Mouse (Mus musculus) limb, embryonic 15.5 days (tissue): Measurements from ENCODE around the gene 1700067K01Rik. TPM values are rescaled to one million over a fixed set of nuclear protein-coding genes. Genes with fewer than 3 reads are reported as not detected.
A peak's percentile ranks its signal among the peaks of the same experiment; 100 is the strongest.
"Not testable (repeated sequence)": the region's sequence is repeated elsewhere in the genome, so short reads cannot be mapped to it uniquely, and the experiment has no call there.

Source experiments
- ATAC-seq: fragments of 200-750 bp; cut with Nextera tagmentation; 2 replicates; pipeline ENCODE4 v1.8.0; 2017; ENCODE audit warnings: low read depth, moderate TSS enrichment; ENCODE audit not compliant: insufficient number of reproducible peaks, low FRiP score, low TSS enrichment
- H3K27ac ChIP-seq: fragments of 300-500 bp; sonication (generic); 2 replicates; pipeline ENCODE4 v1.5.1; 2015; ENCODE audit warnings: moderate library complexity, mild to moderate bottlenecking, inconsistent platforms
- H3K27me3 ChIP-seq: fragments of 300-500 bp; sonication (generic); 2 replicates; pipeline ENCODE4 v1.6.1; 2015; ENCODE audit warnings: inconsistent platforms
- H3K36me3 ChIP-seq: fragments of 300-500 bp; sonication (generic); 2 replicates; pipeline ENCODE4 v1.6.1; 2015; ENCODE audit warnings: inconsistent platforms
- H3K4me1 ChIP-seq: fragments of 300-500 bp; sonication (generic); 2 replicates; pipeline ENCODE4 v1.6.1; 2015; ENCODE audit warnings: inconsistent platforms
- H3K4me2 ChIP-seq: fragments of 300-500 bp; sonication (generic); 2 replicates; pipeline ENCODE4 v1.6.1; 2015; ENCODE audit warnings: mild to moderate bottlenecking, inconsistent platforms
- H3K4me3 ChIP-seq: fragments of 300-500 bp; sonication (generic); 2 replicates; pipeline ENCODE4 v1.5.1; 2015; ENCODE audit warnings: mild to moderate bottlenecking, inconsistent platforms
- H3K9ac ChIP-seq: fragments of 300-500 bp; sonication (generic); 2 replicates; pipeline ENCODE4 v1.6.1; 2015; ENCODE audit warnings: inconsistent platforms
- H3K9me3 ChIP-seq: fragments of 300-500 bp; sonication (generic); 2 replicates; pipeline ENCODE4 v1.6.1; 2016; ENCODE audit warnings: inconsistent platforms
- WGBS: fragments of 180-500 bp; shearing (Covaris S2); methylation state at CpG from one replicate; pipeline ENCODE4 v1.1.7; 2015; 5-methylcytosine and 5-hydroxymethylcytosine counted together
- polyA plus RNA-seq: library from polyadenylated mRNA; unstranded; fragments of >200 nt; fragmentation: Nextera tagmentation; extraction: Ambion mirVana; gene quantifications from 2 replicates; pipeline ENCODE4 v1.2.1, GENCODE M21; 2015

The 1700067K01Rik gene
- polyA plus RNA-seq, 1 experiment from 2014 or later = 1.00 TPM

DNA sequence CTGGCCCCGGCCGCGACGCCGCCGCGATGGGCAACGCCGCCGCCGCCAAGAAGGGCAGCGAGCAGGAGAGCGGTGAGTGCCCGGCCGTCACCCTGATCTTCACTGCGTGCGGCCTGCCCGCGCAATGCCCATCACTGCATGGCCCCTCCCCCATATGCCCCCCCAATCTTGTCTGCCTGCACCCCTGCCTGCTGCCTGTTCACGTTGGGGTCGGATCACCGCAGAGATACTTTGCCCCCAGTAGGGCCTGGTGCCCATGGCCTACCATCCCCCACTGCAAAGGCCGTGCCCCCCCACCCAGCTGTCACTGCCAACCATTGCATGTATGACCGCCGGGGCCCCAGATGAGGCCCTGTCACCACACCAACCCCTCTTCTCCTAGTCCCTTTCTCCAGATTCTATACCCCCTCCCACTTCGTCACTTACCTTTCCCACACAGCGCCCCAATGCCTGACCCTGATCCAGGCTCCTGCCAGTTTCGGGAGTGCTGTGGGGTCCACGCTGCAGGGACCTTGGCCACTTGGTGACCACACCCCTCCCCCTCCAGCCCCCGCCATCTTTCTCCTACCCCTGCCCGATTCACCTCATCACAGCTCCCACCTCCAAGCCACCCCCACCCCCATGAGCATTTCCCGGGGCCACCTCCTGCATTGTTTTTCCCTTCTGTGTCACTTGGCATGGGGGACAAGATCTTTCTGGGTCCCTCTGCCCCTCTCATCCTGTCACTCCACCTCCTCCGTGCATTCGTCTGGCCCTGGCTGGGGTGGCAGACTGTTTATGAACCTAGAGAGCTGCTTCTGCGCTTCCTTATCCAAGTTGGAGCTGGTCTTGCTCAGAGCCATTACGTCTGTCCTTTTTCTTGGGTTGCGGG, 27.9 kb upstream of the 1700067K01Rik start:
- peak overlapping the region; percentile 87 for H3K4me2 ChIP-seq
- H3K9me3 ChIP-seq = no peaks in the 10 kb centered on the region
- H3K27ac ChIP-seq = peak overlapping the region; percentile 75
- peak overlapping the region; percentile 100 for H3K4me3 ChIP-seq
- peaks cover 12% of the 10 kb centered on the region; the same call in 1 of the 2 replicates for H3K36me3 ChIP-seq
- peaks cover 38% of the 10 kb centered on the region for H3K4me1 ChIP-seq
- H3K27me3 ChIP-seq = no peaks in the 10 kb centered on the region
- ATAC-seq = peak; percentile 9; the same call in 1 of the 2 replicates
- H3K9ac ChIP-seq = peak overlapping the region; percentile 96
- 2% methylated on average over 37 of the region's 37 CpGs for WGBS

DNA sequence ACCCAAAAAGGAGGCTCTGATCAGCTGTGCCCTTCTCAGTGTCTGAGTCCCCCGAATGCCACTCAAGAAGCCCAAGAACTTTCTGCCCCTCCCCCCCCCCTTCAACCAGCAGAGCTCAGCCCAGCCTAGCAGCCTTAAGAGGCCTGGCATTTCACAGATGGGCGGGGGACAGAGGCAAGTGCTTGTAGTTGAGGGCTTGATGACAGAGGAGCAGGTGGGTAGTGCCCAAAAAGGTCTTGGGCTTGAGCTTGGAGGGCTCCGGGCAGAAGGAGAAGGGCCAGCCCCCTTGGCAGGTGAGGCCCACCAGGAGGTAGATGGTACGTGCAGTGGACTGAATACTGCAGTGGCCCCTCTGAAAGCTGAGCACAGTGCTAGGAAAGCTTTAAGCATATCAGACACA, 26.8 kb upstream of the 1700067K01Rik start:
- Histone ChIP-seq H3K27ac (no peak overlapping the region), H3K27me3 (no peaks in the 10 kb centered on the region), H3K9me3 (no peaks in the 10 kb centered on the region), H3K36me3 (peaks cover 3% of the 10 kb centered on the region; the same call in 1 of the 2 replicates), H3K4me2 (peak overlapping the region; percentile 87; the same call in 1 of the 2 replicates), H3K4me3 (peak overlapping the region; percentile 100; the same call in 1 of the 2 replicates), H3K4me1 (peaks cover 39% of the 10 kb centered on the region), H3K9ac (no peak overlapping the region)
- WGBS = 82% methylated on average over 4 of the region's 4 CpGs
- no peak for ATAC-seq

DNA sequence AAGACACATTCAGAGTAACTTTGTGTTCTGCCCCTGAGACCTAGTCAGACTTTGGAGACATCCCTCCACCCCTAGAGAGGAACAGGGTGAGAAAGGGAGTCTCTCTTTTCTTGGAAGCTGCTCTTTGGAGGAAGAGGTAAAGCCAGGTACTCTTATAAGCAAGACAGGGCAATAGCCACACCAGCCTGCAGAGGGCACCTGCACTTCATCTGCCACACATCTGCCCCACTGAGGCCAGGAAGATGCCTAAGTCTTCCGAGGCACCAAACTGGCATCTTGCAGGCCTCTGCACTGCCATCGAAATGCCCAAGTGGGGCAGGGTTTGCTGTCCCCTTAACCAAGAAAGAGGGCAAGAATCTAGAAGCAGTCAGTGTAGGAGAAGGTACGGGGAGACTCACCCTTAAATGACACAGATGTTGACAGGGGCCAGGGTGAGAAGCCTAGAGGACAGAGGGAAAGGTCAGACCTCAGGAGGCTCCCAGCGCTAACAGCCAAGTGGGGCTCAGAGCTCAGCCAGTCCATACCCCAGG, 25.1 kb upstream of the 1700067K01Rik start:
- WGBS = 88% methylated on average over 4 of the region's 4 CpGs
- H3K4me3 ChIP-seq = no peak overlapping the region

DNA sequence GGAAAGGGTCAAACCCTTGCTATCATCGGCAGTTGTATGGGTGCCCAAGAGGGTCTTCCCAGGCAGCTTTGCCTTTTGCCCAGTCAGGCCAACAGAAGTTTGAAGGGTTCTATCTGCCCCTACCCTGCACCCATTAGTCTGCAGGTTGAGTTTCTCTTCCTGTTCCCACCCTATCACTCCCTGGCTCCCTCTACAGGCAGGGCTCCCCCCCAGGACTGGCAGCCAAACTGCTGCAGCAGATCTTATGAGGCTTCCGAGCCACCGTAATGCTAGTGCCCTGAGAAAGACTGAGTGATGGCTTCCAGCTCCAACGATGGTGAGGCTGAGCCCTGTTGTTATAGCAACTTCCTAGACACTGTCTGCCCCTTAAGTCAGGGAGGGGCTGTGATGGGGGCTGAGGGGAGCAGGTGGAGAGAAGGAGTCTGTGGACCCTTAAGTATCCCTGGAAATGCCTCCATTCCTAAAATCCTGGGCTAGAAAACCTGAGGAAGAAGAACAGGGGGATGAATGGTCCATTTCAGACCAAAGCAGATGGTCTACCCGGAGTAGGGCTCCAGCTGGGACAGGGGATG, 24.4 kb upstream of the 1700067K01Rik start:
- H3K4me2 ChIP-seq = no peak overlapping the region
- no peak overlapping the region for H3K4me3 ChIP-seq
- 83% methylated on average over 5 of the region's 5 CpGs for WGBS
- H3K27me3 ChIP-seq = no peaks in the 10 kb centered on the region
- no peaks in the 10 kb centered on the region for H3K9me3 ChIP-seq
- peaks cover 19% of the 10 kb centered on the region for H3K36me3 ChIP-seq
- peaks cover 38% of the 10 kb centered on the region for H3K4me1 ChIP-seq
- no peak overlapping the region for H3K27ac ChIP-seq
- H3K9ac ChIP-seq = no peak overlapping the region
- ATAC-seq = no peak

More for the DNA sequence above, 25.1 kb upstream of the 1700067K01Rik start:
- H3K4me1 ChIP-seq = peaks cover 39% of the 10 kb centered on the region
- no peak overlapping the region for H3K4me2 ChIP-seq
- no peak for ATAC-seq
- no peak overlapping the region for H3K27ac ChIP-seq
- no peaks in the 10 kb centered on the region for H3K9me3 ChIP-seq
- H3K36me3 ChIP-seq = peaks cover 12% of the 10 kb centered on the region
- no peaks in the 10 kb centered on the region for H3K27me3 ChIP-seq
- H3K9ac ChIP-seq = no peak overlapping the region

DNA sequence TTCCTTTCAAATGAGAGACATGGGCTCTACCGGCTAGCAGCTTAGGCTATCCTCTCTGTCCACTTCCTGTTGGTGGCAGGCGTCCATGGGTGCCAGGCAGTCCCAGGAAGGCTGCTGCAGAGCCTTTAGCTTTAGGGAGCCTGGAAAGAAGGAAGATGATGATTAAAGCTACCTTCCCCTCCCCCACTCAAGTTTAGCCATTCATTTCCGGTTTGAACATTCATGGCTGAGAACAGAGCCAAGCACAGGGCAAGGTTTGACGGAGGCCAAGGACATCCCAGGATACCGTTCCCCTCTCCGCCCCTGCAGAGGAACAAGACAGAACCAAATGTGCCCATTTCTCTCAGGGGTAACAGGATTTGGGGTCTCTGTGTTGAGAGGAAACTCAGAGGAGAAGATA, 23.7 kb upstream of the 1700067K01Rik start:
- ATAC-seq = no peak
- H3K9ac ChIP-seq = no peak overlapping the region
- 42% methylated on average over 6 of the region's 6 CpGs for WGBS

DNA sequence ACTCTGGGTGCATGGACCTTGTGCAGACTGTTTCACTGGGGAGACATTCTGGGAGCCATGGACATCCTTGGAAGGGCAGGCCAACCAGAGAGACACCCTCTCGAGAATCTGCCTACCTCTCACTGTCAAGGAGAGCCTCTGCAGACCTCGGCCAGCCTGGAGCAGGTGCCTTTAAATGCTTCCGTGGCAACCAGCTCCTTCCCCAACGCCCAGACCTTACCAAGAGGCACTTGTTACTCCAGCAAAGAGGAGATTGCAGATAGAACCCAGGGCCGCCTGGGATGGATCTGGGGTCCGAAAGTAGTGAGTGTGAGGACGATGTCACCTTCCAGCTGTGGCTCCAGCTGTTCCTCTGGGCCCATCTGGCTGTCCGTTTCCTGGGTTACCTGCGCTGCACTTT, 23.1 kb upstream of the 1700067K01Rik start:
- H3K27me3 ChIP-seq = no peaks in the 10 kb centered on the region
- no peak for ATAC-seq
- H3K4me3 ChIP-seq = no peak overlapping the region
- no peaks in the 10 kb centered on the region for H3K9me3 ChIP-seq
- H3K36me3 ChIP-seq = peaks cover 31% of the 10 kb centered on the region
- H3K4me1 ChIP-seq = peaks cover 35% of the 10 kb centered on the region
- no peak overlapping the region for H3K4me2 ChIP-seq
- 71% methylated on average over 9 of the region's 9 CpGs for WGBS
- H3K27ac ChIP-seq = no peak overlapping the region
- no peak overlapping the region for H3K9ac ChIP-seq

More for the DNA sequence above, 23.7 kb upstream of the 1700067K01Rik start:
- H3K27me3 ChIP-seq = no peaks in the 10 kb centered on the region
- no peak overlapping the region; the same call in 1 of the 2 replicates for H3K27ac ChIP-seq
- H3K4me3 ChIP-seq = no peak overlapping the region
- H3K4me2 ChIP-seq = 0 out of 2 replicates have a peak overlapping the region, but pooled peaks have one; percentile 0
- no peaks in the 10 kb centered on the region for H3K9me3 ChIP-seq
- peaks cover 25% of the 10 kb centered on the region for H3K36me3 ChIP-seq
- peaks cover 35% of the 10 kb centered on the region for H3K4me1 ChIP-seq

DNA sequence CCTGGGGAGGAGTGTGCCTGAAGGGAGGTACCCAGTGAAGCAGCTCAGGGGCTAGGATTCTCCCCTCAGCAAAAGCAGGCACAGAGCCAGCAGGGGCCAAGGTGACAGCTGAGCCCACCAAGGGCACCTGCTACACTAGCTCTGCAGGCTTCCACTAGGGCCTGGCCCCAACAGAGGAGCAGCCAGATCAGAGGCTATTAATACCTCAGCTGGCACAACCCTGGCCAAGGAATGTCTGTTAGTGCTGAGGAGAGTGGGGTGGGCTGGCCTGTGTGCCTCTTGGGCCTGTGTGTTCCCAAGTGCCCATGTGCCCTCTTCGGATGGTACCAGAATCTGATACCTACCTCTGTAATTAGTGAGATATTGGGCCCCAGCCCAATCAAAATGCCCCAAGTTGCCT, 21.1 kb upstream of the 1700067K01Rik start:
- WGBS = 100% methylated on average over 1 of the region's 1 CpGs
- no peaks in the 10 kb centered on the region for H3K9me3 ChIP-seq
- H3K27me3 ChIP-seq = no peaks in the 10 kb centered on the region
- H3K36me3 ChIP-seq = peaks cover 48% of the 10 kb centered on the region
- no peak overlapping the region for H3K4me2 ChIP-seq
- H3K4me1 ChIP-seq = peaks cover 18% of the 10 kb centered on the region
- H3K9ac ChIP-seq = no peak overlapping the region
- ATAC-seq = 0 out of 2 replicates have a peak, but pooled peaks have one; percentile 36
- H3K4me3 ChIP-seq = no peak overlapping the region
- no peak overlapping the region for H3K27ac ChIP-seq

DNA sequence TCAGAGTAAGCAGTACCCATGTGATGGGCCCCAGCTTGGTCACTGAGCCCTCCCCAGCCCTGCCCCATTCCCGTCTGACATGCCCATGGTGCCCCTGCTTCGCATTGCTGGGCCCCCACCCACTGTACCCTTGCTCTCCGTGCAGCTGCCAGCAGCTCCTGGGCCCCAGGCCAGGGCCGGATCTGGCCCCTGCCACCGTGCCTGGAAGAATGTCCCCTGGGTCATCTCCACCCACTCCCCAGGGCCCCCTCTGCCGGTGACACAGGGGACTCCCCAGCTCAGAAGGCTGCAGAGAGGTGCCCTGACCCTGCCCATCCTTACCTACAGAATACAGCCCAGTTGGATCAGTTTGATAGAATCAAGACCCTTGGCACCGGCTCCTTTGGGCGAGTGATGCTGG, 20.5 kb upstream of the 1700067K01Rik start:
- H3K27me3 ChIP-seq = no peaks in the 10 kb centered on the region
- H3K4me3 ChIP-seq = no peak overlapping the region
- no peak overlapping the region for H3K4me2 ChIP-seq
- no peak overlapping the region for H3K27ac ChIP-seq
- H3K9ac ChIP-seq = no peak overlapping the region
- ATAC-seq = no peak
- H3K9me3 ChIP-seq = no peaks in the 10 kb centered on the region
- WGBS = 75% methylated on average over 8 of the region's 8 CpGs
- peaks cover 52% of the 10 kb centered on the region for H3K36me3 ChIP-seq
- H3K4me1 ChIP-seq = peaks cover 18% of the 10 kb centered on the region

DNA sequence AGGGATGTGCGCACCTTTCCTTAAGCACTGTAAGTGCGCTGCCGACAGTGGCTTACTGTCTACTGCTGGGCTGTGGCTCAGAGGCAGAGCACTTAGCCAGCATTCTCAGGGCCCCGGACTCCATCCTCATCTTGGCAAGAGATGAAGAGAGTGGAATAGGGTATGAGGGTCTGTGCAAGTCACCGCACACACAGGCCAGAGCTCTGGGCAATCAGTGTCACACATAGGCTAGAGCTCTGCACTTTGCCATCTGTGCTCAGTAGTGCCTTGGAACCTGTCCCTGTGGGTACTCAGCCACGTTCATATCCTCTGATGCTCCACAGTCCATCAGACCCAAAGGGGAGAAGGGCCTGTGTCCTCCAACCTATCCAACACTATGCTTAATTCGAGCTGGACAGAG, 19.8 kb upstream of the 1700067K01Rik start:
- Histone ChIP-seq H3K9ac (no peak overlapping the region), H3K4me2 (no peak overlapping the region), H3K27me3 (no peaks in the 10 kb centered on the region), H3K4me3 (no peak overlapping the region), H3K36me3 (peaks cover 59% of the 10 kb centered on the region), H3K9me3 (no peaks in the 10 kb centered on the region), H3K4me1 (peaks cover 18% of the 10 kb centered on the region), H3K27ac (no peak overlapping the region)
- no peak for ATAC-seq
- WGBS = 95% methylated on average over 7 of the region's 7 CpGs

DNA sequence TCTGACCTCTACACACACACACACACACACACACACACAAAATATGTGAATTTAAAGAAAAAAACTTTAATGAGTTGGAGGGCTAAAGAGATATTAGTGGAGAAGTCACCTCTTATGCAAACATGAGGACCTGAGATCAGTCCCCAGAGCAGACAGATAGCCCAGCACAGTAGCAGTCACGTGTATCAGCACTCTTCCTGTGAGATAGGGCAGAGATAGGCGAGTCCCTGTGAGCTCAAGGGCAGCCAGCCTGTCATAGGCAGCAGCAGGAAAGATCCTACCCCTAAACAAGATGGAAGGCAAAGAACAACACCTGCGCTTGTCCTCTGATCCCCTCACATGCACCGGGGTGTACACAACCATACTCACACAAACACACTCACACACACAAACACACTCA, 18.9 kb upstream of the 1700067K01Rik start:
- Histone ChIP-seq H3K4me3 (no peak overlapping the region), H3K9me3 (no peaks in the 10 kb centered on the region), H3K9ac (no peak overlapping the region), H3K27me3 (no peaks in the 10 kb centered on the region), H3K36me3 (peaks cover 68% of the 10 kb centered on the region), H3K4me1 (peaks cover 10% of the 10 kb centered on the region), H3K27ac (no peak overlapping the region), H3K4me2 (no peak overlapping the region)
- ATAC-seq = no peak
- WGBS = 88% methylated on average over 4 of the region's 4 CpGs

DNA sequence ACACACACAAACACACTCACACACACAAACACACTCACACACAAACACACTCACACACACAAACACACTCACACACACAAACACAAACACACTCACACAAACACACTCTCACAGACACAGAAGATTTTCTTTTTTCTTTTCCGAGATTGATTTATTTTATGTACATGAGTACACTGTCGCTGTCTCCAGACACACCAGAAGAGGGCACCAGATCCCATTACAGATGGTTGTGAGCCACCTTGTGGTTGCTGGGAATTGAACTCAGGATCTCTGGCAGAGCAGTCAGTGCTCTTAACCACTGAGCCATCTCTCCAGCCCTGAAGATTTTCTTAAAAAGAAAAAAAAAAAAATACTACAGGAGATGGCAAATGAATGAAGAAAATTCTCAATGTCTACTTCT, 18.1 kb upstream of the 1700067K01Rik start:
- not testable (repeated sequence) for ATAC-seq, H3K4me2 ChIP-seq, H3K9ac ChIP-seq, H3K9me3 ChIP-seq, H3K27me3 ChIP-seq, H3K4me3 ChIP-seq, H3K4me1 ChIP-seq, H3K27ac ChIP-seq
- WGBS = 93% methylated on average over 2 of the region's 2 CpGs
- peaks cover 76% of the 10 kb centered on the region for H3K36me3 ChIP-seq

DNA sequence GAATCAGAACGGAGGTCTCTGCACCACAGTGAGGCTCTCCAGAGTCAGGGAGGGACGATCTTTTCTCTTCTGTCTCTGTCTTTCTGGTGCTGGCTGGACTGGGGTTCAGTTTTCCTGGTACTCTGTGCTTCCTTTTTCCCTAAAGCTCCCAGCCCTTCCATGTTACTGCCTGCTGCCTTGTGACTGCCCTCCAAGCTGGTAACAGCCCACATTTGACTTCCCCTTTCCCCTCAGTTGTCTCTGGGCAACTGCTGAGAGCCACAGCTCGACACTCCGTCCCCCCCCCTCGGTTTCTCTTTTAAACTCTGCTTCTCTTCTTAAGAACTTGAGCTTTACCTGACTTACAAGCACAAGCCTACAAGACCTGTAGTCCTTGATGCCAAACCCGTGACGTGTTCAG, 12.1 kb upstream of the 1700067K01Rik start:
- Histone ChIP-seq H3K9me3 (no peaks in the 10 kb centered on the region), H3K27ac (no peak overlapping the region), H3K9ac (no peak overlapping the region), H3K4me2 (no peak overlapping the region), H3K4me1 (no peaks in the 10 kb centered on the region), H3K27me3 (no peaks in the 10 kb centered on the region), H3K4me3 (no peak overlapping the region), H3K36me3 (peaks cover 80% of the 10 kb centered on the region)
- ATAC-seq = no peak
- WGBS = 85% methylated on average over 7 of the region's 7 CpGs
